Mouse (Mus musculus): ENCODE results near the gene Gm3411. TPM values are rescaled to one million over a fixed set of nuclear protein-coding genes. Genes with fewer than 3 reads are reported as not detected.
"Not testable (repeated sequence)": the region's sequence is repeated elsewhere in the genome, so short reads cannot be mapped to it uniquely, and the experiment has no call there.

Gm3411 gene
- 1.4 TPM in 1 of 2 replicates, not detected in the other for polyA plus RNA-seq (2012; rRNA removed)

- DNase-seq (ENCODE audit: low read depth, low spot score), result not testable (repeated sequence)
- 2% methylated on average over 54 of the region's 57 CpGs for WGBS
Observed at GRCm38 (mm10) chr14:6286931-6287715, at the start of gene Gm3411. TSS of gene Gm3411 (minus strand) at chr14:6287250.

- DNase-seq (ENCODE audit: low read depth, low spot score), result not testable (repeated sequence)
- 66% methylated on average over 2 of the region's 2 CpGs for WGBS
Observed at GRCm38 (mm10) chr14:6304743-6305142, 17.7 kb upstream of the Gm3411 start, which contains the start of gene Gm21103. TSS of gene Gm21103 (minus strand) at chr14:6304843.

DNA sequence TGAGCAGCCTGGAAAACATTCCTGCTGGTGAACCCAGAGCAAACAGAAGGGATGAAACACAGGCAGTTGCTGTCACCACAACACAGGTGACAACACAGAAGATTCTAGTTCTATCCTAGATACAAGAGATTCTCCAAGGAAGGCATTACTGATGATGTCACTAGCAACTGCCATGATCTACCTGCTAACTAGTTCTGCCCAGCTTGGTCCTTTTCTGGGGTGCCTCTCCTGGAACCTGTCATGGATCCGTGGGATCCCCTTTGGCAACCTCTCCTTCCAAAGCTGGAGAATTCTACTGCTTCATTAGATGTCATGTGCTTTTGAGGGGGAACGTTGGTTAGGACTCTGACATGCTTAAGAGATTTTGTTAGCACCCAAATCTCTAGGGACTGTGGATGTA lies 67.9 kb downstream of the Gm3411 start, which contains the start of gene Gm21560:
Gene Gm21560, minus strand, starts transcription at position 101 of the 400 bp plus-strand sequence.
- DNase-seq (ENCODE audit: low read depth, low spot score), result not testable (repeated sequence)
- 61% methylated on average over 2 of the region's 2 CpGs for WGBS

Other genes starting within 250 kb of the Gm3411 start
- not detected in 2 replicates for gene Gm6337, start 229.0 kb downstream of the Gm3411 start, polyA plus RNA-seq (2012; rRNA removed)
- not detected in 2 replicates for gene Gm8206, start 193.3 kb downstream of the Gm3411 start, polyA plus RNA-seq (2012; rRNA removed)
- gene Gm3468, start 178.6 kb downstream of the Gm3411 start, polyA plus RNA-seq (2012; rRNA removed), result 0.08 and 0.26 TPM in 2 replicates
- not detected in 2 replicates for gene Gm3476, start 161.4 kb downstream of the Gm3411 start, polyA plus RNA-seq (2012; rRNA removed)
- gene Gm21560, start 68.0 kb downstream of the Gm3411 start, polyA plus RNA-seq (2012; rRNA removed), result not detected in 2 replicates
- not detected in 2 replicates for gene Gm21103, start 17.6 kb upstream of the Gm3411 start, polyA plus RNA-seq (2012; rRNA removed)
- gene Gm3618, start 56.4 kb upstream of the Gm3411 start, polyA plus RNA-seq (2012; rRNA removed), result not detected in 2 replicates
- not detected in 2 replicates for gene Gm16440, start 103.1 kb upstream of the Gm3411 start, polyA plus RNA-seq (2012; rRNA removed)
- not detected in 2 replicates for gene Gm3591, start 125.2 kb upstream of the Gm3411 start, polyA plus RNA-seq (2012; rRNA removed)
- gene Gm3594, start 157.4 kb upstream of the Gm3411 start, polyA plus RNA-seq (2012; rRNA removed), result not detected in 2 replicates

All from large intestine, adult 2 months (tissue).